Mouse (Mus musculus) liver, embryonic 14.5 days (tissue): ENCODE data around the gene Ankrd33b. TPM values are rescaled to one million over a fixed set of nuclear protein-coding genes. Genes with fewer than 3 reads are reported as not detected.

ENCODE experiments used
- ATAC-seq: fragments of 200-750 bp; cut with Nextera tagmentation; 2 replicates; pipeline ENCODE4 v1.8.0; 2017; ENCODE audit warnings: moderate number of reproducible peaks, mild to moderate bottlenecking, moderate library complexity; ENCODE audit not compliant: insufficient read depth
- DNase-seq, 3 experiments: peaks; one replicate each; pipeline ENCODE4 v3.0.0-alpha.2; 2012 to 2013; ENCODE audit warnings: low read depth in 3 of 3, low spot score in 3 of 3
- H3K27ac ChIP-seq: fragments of 300-500 bp; sonication (generic); 2 replicates; pipeline ENCODE4 v1.5.1; 2014; ENCODE audit warnings: moderate library complexity, mild to moderate bottlenecking, control low read depth, inconsistent platforms
- H3K27me3 ChIP-seq: fragments of 300-500 bp; sonication (generic); 2 replicates; pipeline ENCODE4 v1.6.1; 2014; ENCODE audit warnings: mild to moderate bottlenecking, low read length, moderate library complexity; ENCODE audit not compliant: control insufficient read depth, insufficient read depth
- H3K36me3 ChIP-seq: fragments of 300-500 bp; sonication (generic); replicated peaks from 2 replicates; pipeline ENCODE4 v1.6.1; 2014; ENCODE audit warnings: low read depth; ENCODE audit not compliant: control insufficient read depth, insufficient read depth
- H3K4me1 ChIP-seq, 2 experiments: fragments of 200-500 bp in 1 of 2; fragments of 300-500 bp in 1 of 2; sonication (generic) in 1 of 2; replicated peaks; 2 replicates each; pipeline ENCODE4 v1.6.1; 2012 to 2014; ENCODE audit warnings: antibody characterized with exemption in 1 of 2, inconsistent platforms in 1 of 2, low read length in 1 of 2; ENCODE audit not compliant: control insufficient read depth in 2 of 2, insufficient read depth in 2 of 2
- H3K4me2 ChIP-seq: fragments of 300-500 bp; sonication (generic); 2 replicates; pipeline ENCODE4 v1.6.1; 2014; ENCODE audit warnings: low read depth, mild to moderate bottlenecking, control low read depth, moderate library complexity
- H3K4me3 ChIP-seq, 2 experiments: fragments of 200-500 bp in 1 of 2; fragments of 300-500 bp in 1 of 2; sonication (generic) in 1 of 2; 2 replicates each; pipeline ENCODE4 v1.5.1; 2012 to 2014; ENCODE audit warnings: low read depth in 2 of 2, low read length in 2 of 2, mild to moderate bottlenecking in 2 of 2, control low read depth in 1 of 2, inconsistent platforms in 1 of 2, moderate library complexity in 1 of 2; ENCODE audit not compliant: insufficient read depth in 1 of 2
- H3K9ac ChIP-seq: fragments of 300-500 bp; sonication (generic); replicated peaks from 2 replicates; pipeline ENCODE4 v1.6.1; 2014; ENCODE audit warnings: mild to moderate bottlenecking, control low read depth, moderate library complexity
- H3K9me3 ChIP-seq: fragments of 300-500 bp; sonication (generic); 2 replicates; pipeline ENCODE4 v1.6.1; 2016; ENCODE audit warnings: low read length, mixed read lengths; ENCODE audit not compliant: control insufficient read depth
- CTCF ChIP-seq: IDR thresholded peaks from 2 replicates; pipeline ENCODE4 v1.5.1; 2016; ENCODE audit warnings: antibody characterized with exemption, low read depth, control low read depth
- EP300 ChIP-seq: IDR thresholded peaks from 2 replicates; pipeline ENCODE4 v1.6.1; 2016; ENCODE audit warnings: antibody characterized with exemption, low read depth
- WGBS: fragments of 180-500 bp; shearing (Covaris S2); extraction: QIAGEN DNeasy Blood & Tissue Kit; methylation state at CpG from one replicate; pipeline ENCODE4 v1.1.7; 2014; ENCODE audit not compliant: insufficient replicate concordance; 5-methylcytosine and 5-hydroxymethylcytosine counted together
- polyA plus RNA-seq, 2 experiments: library from polyadenylated mRNA; depleted of rRNA in 1 of 2; stranded (reverse) in 1 of 2; unstranded in 1 of 2; fragments of >200 nt; fragmentation: Nextera tagmentation in 1 of 2; extraction: Ambion mirVana in 1 of 2; gene quantifications; 2 replicates each; pipeline versions ENCODE4 v1.2.1 to v1.2.3; 2012 to 2014

Gene Ankrd33b
- polyA plus RNA-seq, 2 experiments: 0.19 to 0.27 TPM

- H3K4me3 ChIP-seq: no peak overlapping the region
- no peak for DNase-seq
- WGBS: 69% methylated on average over 9 of the region's 9 CpGs
- no peak overlapping the region for H3K4me2 ChIP-seq
- TF ChIP-seq EP300 (no peak), CTCF (no peak)
- H3K9ac ChIP-seq: no peak overlapping the region
- peaks cover 11 to 25% of the 10 kb centered on the region in 2 experiments for H3K4me1 ChIP-seq
- no peaks in the 10 kb centered on the region for H3K9me3 ChIP-seq
- H3K27ac ChIP-seq: no peak overlapping the region
- H3K36me3 ChIP-seq: no peaks in the 10 kb centered on the region
- ATAC-seq: no peak
- H3K27me3 ChIP-seq: no peaks in the 10 kb centered on the region
These were observed 112.5 kb downstream of the Ankrd33b start for GRCm38 (mm10) chr15:31254939-31255535.

GRCm38 (mm10) chr15:31253963-31254362 lies 113.6 kb downstream of the Ankrd33b start:
- no peak overlapping the region for H3K27ac ChIP-seq

GRCm38 (mm10) chr15:31253380-31253779 lies 114.1 kb downstream of the Ankrd33b start:
- Histone ChIP-seq H3K9me3 (no peaks in the 10 kb centered on the region), H3K9ac (no peak overlapping the region), H3K4me3 (no peak overlapping the region), H3K27ac (no peak overlapping the region), H3K27me3 (no peaks in the 10 kb centered on the region), H3K4me2 (no peak overlapping the region), H3K36me3 (no peaks in the 10 kb centered on the region), H3K4me1 (peaks cover 11 to 32% of the 10 kb centered on the region in 2 experiments)
- TF ChIP-seq CTCF (no peak), EP300 (no peak)
- ATAC-seq: no peak
- DNase-seq: no peak
- WGBS: 72% methylated on average over 8 of the region's 8 CpGs

More at GRCm38 (mm10) chr15:31253963-31254362, 113.6 kb downstream of the Ankrd33b start:
- Histone ChIP-seq H3K36me3 (no peaks in the 10 kb centered on the region), H3K4me1 (peaks cover 11 to 28% of the 10 kb centered on the region in 2 experiments), H3K4me2 (no peak overlapping the region), H3K4me3 (no peak overlapping the region), H3K9ac (no peak overlapping the region), H3K9me3 (no peaks in the 10 kb centered on the region), H3K27me3 (no peaks in the 10 kb centered on the region)
- DNase-seq (no peak), ATAC-seq (no peak)
- 78% methylated on average over 4 of the region's 4 CpGs for WGBS
- no peak for TF ChIP-seq CTCF
- no peak for TF ChIP-seq EP300

- ATAC-seq (peak; percentile 75), DNase-seq (no peak)
- no peaks in the 10 kb centered on the region for H3K27me3 ChIP-seq
- H3K4me2 ChIP-seq: peak overlapping the region; percentile 31; the same call in 1 of the 2 replicates
- H3K36me3 ChIP-seq: no peaks in the 10 kb centered on the region
- H3K9ac ChIP-seq: no peak overlapping the region
- no peak for TF ChIP-seq CTCF
- no peak; the same call in 1 of the 2 replicates for TF ChIP-seq EP300
- 40% methylated on average over 16 of the region's 16 CpGs for WGBS
- H3K27ac ChIP-seq: no peak overlapping the region
- peaks cover 11 to 32% of the 10 kb centered on the region in 2 experiments for H3K4me1 ChIP-seq
- H3K9me3 ChIP-seq: no peaks in the 10 kb centered on the region
- no peak overlapping the region for H3K4me3 ChIP-seq
These were observed 114.8 kb downstream of the Ankrd33b start for GRCm38 (mm10) chr15:31252590-31253311.

- no peak for ATAC-seq
- no peak overlapping the region for H3K27ac ChIP-seq
- no peaks in the 10 kb centered on the region for H3K27me3 ChIP-seq
- H3K4me3 ChIP-seq: no peak overlapping the region
- 64% methylated on average over 6 of the region's 6 CpGs for WGBS
- no peak for TF ChIP-seq EP300
- no peak for DNase-seq
- no peaks in the 10 kb centered on the region for H3K9me3 ChIP-seq
- no peak overlapping the region for H3K9ac ChIP-seq
- no peak overlapping the region for H3K4me2 ChIP-seq
- peaks cover 11 to 32% of the 10 kb centered on the region in 2 experiments for H3K4me1 ChIP-seq
- H3K36me3 ChIP-seq: no peaks in the 10 kb centered on the region
These were observed 116.3 kb downstream of the Ankrd33b start for GRCm38 (mm10) chr15:31251189-31251588.
